Mouse (Mus musculus) myocyte (in vitro differentiated cells): ENCODE results near the gene Rpl11.

Source experiments
- MAX ChIP-seq: IDR thresholded peaks from one replicate; pipeline ENCODE4 v1.6.1; 2011; ENCODE audit warnings: low read depth, mild to moderate bottlenecking, control low read depth
- POLR2A ChIP-seq: IDR thresholded peaks from one replicate; pipeline ENCODE4 v1.6.1; 2011; ENCODE audit warnings: low read depth, mild to moderate bottlenecking, control low read depth, moderate library complexity; ENCODE audit not compliant: insufficient read length
- SRF ChIP-seq: IDR thresholded peaks from one replicate; pipeline ENCODE4 v1.6.1; 2011; ENCODE audit warnings: low read depth; ENCODE audit not compliant: control insufficient read depth, insufficient read length

DNA sequence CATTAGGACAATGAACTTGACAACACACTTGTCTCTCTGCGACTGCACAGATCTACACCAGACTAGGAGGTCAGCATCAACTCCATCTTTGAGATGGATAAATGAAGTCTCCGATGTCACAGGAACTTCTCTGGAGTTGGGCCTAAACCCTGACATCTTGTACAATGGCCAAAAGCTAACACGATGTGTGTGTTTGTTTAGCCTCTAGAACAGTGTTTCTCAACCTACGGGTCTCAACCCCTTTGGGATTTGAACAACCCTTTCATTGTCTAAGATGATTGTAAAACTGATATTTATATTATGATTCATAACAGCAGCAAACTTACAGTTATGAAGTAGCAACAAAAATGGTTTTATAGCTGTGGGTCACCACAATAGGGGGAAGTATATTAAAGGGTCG lies 4.7 kb upstream of the Rpl11 start:
- TF ChIP-seq MAX (no peak), POLR2A (no peak), SRF (no peak)
